Mouse (Mus musculus): ENCODE results near the gene Pxdc1. TPM values are rescaled to one million over a fixed set of nuclear protein-coding genes. Genes with fewer than 3 reads are reported as not detected.

Pxdc1 gene
- 11.8 and 12.0 TPM in 2 replicates for polyA plus RNA-seq (2015; fragmentation: Nextera tagmentation; extraction: Ambion mirVana)

DNA sequence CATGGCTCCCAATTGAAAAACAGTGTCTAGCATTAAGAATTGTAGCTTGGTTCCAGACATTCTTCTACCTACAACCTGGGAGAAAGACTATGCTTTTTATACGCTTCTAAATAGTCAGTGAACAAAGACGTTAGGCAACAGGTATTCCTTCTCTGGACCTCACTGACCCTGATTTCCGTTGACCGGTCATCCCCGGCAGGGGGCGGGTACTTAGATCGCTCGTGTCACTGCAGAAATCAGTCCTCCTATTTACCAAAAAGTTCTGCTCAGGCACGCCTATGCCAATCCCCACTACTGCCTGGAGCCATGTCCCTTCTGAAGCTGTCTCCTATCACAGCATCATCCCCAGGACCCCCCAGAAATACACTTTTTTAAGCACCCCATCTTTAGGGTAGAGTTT lies at the start of gene Pxdc1:
Gene Pxdc1 (minus strand): TSS at position 96 of the 400 bp plus-strand sequence.
- Histone ChIP-seq H3K4me2 (peak within 1 kb of the TSS; percentile 95), H3K27ac (peak within 1 kb of the TSS; percentile 87), H3K4me1 (peaks cover 39% of the 10 kb centered on the region), H3K36me3 (no peaks in the 10 kb centered on the region), H3K9me3 (replicated peaks) (no peaks in the 10 kb centered on the region), H3K4me3 (replicated peaks) (peak within 1 kb of the TSS; percentile 68), H3K9ac (peak within 1 kb of the TSS; percentile 62), H3K27me3 (peaks cover 51% of the 10 kb centered on the region)
- 4% methylated on average over 9 of the region's 9 CpGs for WGBS
- ATAC-seq (replicated peaks; ENCODE audit: low FRiP score): no peak

DNA sequence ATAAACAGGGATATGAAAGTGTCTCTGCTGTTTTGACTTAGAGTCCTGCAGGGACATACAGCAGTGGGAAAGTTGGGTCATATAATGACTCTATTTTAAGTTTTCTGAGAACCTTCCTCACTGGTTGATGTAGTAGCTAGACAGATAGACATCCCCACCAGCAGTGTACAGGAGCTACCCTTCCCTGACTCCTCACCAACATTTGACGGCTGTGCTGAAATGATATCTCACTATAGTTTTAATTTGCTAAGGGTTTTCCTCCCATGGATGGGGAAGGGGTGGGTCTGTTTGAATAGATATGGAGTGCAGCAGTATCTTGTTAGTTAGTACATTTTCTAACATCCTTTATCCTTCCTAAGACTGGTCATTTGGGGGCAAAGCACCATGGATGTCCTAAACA lies 47.3 kb upstream of the Pxdc1 start:
- no peaks in the 10 kb centered on the region for H3K27me3 ChIP-seq
- H3K36me3 ChIP-seq: no peaks in the 10 kb centered on the region
- no peak for ATAC-seq (replicated peaks; ENCODE audit: low FRiP score)
- no peak overlapping the region for H3K4me3 ChIP-seq (replicated peaks)
- no peak overlapping the region for H3K9ac ChIP-seq
- H3K4me2 ChIP-seq: no peak overlapping the region
- no peak overlapping the region for H3K27ac ChIP-seq
- H3K4me1 ChIP-seq: peaks cover 8% of the 10 kb centered on the region
- no peaks in the 10 kb centered on the region for H3K9me3 ChIP-seq (replicated peaks)
- 77% methylated on average over 1 of the region's 1 CpGs for WGBS

- ATAC-seq (replicated peaks; ENCODE audit: low FRiP score): no peak
- Histone ChIP-seq H3K4me1 (peaks cover 8% of the 10 kb centered on the region), H3K9ac (no peak overlapping the region), H3K36me3 (no peaks in the 10 kb centered on the region), H3K4me3 (replicated peaks) (no peak overlapping the region), H3K27me3 (no peaks in the 10 kb centered on the region), H3K27ac (no peak overlapping the region), H3K9me3 (replicated peaks) (no peaks in the 10 kb centered on the region), H3K4me2 (no peak overlapping the region)
- WGBS: 65% methylated on average over 2 of the region's 2 CpGs
These were observed 46.8 kb upstream of the Pxdc1 start for GRCm38 (mm10) chr13:34700091-34700490.

DNA sequence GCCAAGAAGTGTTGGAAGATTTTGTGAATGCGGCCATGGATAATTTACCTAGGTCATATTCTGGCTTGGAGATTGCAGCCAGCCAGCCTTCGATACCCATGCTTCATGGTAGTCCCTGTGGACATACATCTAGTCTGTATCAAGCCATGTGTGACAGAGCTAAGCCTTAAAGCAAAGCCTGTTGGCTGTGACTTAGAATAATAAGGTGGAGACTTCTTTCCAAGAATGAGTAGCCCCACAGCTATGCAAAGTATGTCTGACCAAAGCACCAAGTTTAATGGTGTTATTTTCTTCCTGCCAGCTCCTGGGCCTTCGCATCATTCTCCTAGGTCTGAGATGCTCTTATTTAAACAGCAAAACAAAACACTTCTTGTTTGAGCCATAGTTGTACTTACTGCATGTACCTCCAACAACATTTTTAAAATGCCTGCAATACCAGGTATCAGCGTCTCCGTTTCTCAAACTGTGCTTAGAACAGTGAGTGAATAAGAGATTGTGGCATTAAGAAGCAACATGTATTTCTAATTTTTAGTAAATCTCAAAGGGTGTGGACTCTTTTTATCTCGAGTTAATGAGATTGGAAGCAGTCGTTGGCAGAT lies 43.5 kb upstream of the Pxdc1 start:
- whole genome bisulfite sequencing: 76% methylated on average over 7 of the region's 7 CpGs
- 0 out of 2 replicates have a peak, but pooled peaks have one; percentile 43 for ATAC-seq (replicated peaks; ENCODE audit: low FRiP score)

DNA sequence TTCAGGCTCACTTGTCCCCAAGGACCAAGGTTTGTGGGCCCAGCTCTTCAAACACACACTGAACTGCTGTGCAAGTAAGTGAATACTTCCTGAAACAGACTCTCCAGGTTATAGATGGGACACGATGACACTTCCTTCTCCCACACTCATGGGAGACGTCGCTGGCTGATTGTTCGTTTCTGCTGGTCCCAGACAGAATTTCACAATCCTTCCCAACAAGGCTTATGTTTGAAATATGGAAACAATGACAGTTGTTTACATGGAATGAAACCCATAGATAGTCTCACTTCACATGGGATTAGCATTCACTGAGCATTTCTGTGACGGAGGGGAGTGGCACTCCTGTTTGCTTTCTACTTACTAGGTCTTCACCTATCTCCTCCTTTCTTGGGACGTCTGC lies 39.8 kb upstream of the Pxdc1 start:
- Histone ChIP-seq H3K4me3 (replicated peaks) (no peak overlapping the region), H3K4me2 (no peak overlapping the region), H3K36me3 (no peaks in the 10 kb centered on the region), H3K9ac (no peak overlapping the region), H3K4me1 (peaks cover 8% of the 10 kb centered on the region), H3K9me3 (replicated peaks) (no peaks in the 10 kb centered on the region), H3K27me3 (no peaks in the 10 kb centered on the region), H3K27ac (no peak overlapping the region)
- no peak for ATAC-seq (replicated peaks; ENCODE audit: low FRiP score)
- 75% methylated on average over 6 of the region's 6 CpGs for WGBS

More for the DNA sequence above, 43.5 kb upstream of the Pxdc1 start:
- H3K9ac ChIP-seq: no peak overlapping the region
- H3K36me3 ChIP-seq: no peaks in the 10 kb centered on the region
- H3K4me3 ChIP-seq (replicated peaks): no peak overlapping the region
- H3K4me1 ChIP-seq: peaks cover 8% of the 10 kb centered on the region
- no peaks in the 10 kb centered on the region for H3K27me3 ChIP-seq
- no peak overlapping the region for H3K27ac ChIP-seq
- H3K9me3 ChIP-seq (replicated peaks): no peaks in the 10 kb centered on the region
- no peak overlapping the region for H3K4me2 ChIP-seq

DNA sequence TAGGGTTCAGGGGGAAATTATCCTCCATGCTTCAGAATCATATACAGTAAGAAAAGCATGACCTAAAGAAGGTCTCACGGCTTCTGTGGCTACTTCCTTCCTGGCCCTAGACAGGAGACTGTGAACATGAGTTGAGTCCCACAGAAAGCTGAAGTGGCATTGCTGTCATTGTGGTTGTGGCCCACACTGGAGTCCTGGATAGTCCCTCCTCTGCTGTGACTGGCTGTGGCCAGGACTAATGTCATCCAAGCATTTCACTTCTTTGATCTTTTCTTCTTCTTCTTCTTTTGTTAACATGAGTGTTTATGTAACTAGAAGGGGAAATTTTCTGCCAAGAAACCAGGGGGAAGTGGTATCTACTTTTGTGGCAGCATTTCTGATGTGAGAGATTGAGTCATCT lies 37.8 kb upstream of the Pxdc1 start:
- 66% methylated on average over 1 of the region's 1 CpGs for WGBS
- Histone ChIP-seq H3K36me3 (no peaks in the 10 kb centered on the region), H3K9me3 (replicated peaks) (no peaks in the 10 kb centered on the region), H3K27me3 (no peaks in the 10 kb centered on the region), H3K9ac (no peak overlapping the region), H3K4me2 (no peak overlapping the region), H3K4me3 (replicated peaks) (no peak overlapping the region), H3K4me1 (peaks cover 5% of the 10 kb centered on the region), H3K27ac (no peak overlapping the region)
- no peak for ATAC-seq (replicated peaks; ENCODE audit: low FRiP score)

DNA sequence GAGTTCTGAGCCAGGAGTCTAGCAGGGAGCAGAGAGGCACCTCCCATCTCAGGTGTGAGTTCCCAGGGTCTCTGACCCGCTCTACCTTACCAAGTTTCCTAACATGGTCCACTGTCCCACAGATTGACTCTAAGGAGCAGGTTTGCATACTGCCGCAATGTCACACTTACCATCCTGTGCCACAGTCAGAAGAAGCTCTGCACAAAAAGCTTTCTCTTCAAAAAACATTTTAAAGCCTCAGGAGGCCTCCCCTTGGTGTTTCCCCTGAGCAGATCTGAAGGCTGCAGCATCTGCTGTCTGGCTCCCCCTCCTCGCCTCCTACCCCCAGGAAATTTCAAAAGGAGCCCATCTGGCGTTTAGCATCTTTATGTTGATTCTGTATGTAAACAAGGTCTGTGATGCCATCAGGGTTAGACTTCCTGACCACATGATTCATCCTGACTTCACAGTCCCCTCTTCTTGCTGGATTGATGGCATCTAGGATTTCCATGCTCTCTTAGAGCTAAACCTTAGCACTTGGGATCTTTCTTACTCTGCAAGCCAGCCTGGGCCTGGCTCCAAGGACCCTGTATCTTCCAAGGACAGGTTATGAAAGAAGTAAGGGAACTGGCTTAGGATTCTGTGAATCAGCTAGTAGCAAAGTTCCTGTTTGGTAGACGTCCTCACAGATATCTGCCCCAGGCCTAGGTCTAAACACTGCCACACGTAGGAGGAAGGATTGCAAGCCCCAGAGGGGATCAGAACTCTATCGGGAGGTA lies 31.9 kb upstream of the Pxdc1 start:
- no peaks in the 10 kb centered on the region for H3K36me3 ChIP-seq
- H3K9me3 ChIP-seq (replicated peaks): no peaks in the 10 kb centered on the region
- no peak overlapping the region for H3K4me3 ChIP-seq (replicated peaks)
- H3K27ac ChIP-seq: no peak overlapping the region
- no peak overlapping the region for H3K9ac ChIP-seq
- no peak overlapping the region for H3K4me2 ChIP-seq
- no peaks in the 10 kb centered on the region for H3K27me3 ChIP-seq
- peaks cover 5% of the 10 kb centered on the region; the same call in 1 of the 2 replicates for H3K4me1 ChIP-seq
- 74% methylated on average over 7 of the region's 7 CpGs for WGBS
- no peak for ATAC-seq (replicated peaks; ENCODE audit: low FRiP score)

GRCm38 (mm10) chr13:34683762-34684488 lies 30.6 kb upstream of the Pxdc1 start:
- Histone ChIP-seq H3K4me2 (no peak overlapping the region), H3K27me3 (no peaks in the 10 kb centered on the region), H3K27ac (no peak overlapping the region), H3K4me1 (peaks cover 5% of the 10 kb centered on the region; the same call in 1 of the 2 replicates), H3K9ac (no peak overlapping the region), H3K36me3 (no peaks in the 10 kb centered on the region), H3K9me3 (replicated peaks) (no peaks in the 10 kb centered on the region), H3K4me3 (replicated peaks) (no peak overlapping the region)
- 87% methylated on average over 18 of the region's 18 CpGs for WGBS
- ATAC-seq (replicated peaks; ENCODE audit: low FRiP score): no peak

DNA sequence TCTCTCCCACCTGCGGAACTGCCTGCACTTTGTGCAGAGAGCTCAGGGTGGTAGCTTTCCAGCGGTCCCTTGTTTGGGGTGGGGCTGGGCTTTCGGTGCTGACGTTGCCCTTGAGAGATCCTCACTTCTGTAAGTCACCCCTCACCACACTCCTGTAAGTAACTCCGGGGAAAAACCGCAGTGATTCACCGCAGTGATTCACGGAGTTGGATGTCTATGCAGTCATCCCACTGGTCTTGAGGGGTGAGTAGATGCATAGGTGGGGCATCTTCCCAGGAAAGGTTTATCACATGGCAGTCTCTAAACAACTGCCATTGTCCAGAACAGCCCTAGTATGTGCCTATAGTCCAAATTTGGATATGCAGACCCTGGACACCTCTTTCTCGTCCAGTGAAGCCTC lies 30.0 kb upstream of the Pxdc1 start:
- ATAC-seq (replicated peaks; ENCODE audit: low FRiP score): no peak
- H3K4me2 ChIP-seq: no peak overlapping the region
- no peak overlapping the region for H3K9ac ChIP-seq
- H3K36me3 ChIP-seq: no peaks in the 10 kb centered on the region
- H3K9me3 ChIP-seq (replicated peaks): no peaks in the 10 kb centered on the region
- H3K4me1 ChIP-seq: peaks cover 5% of the 10 kb centered on the region; the same call in 1 of the 2 replicates
- WGBS: 82% methylated on average over 9 of the region's 9 CpGs
- no peak overlapping the region for H3K27ac ChIP-seq
- no peak overlapping the region for H3K4me3 ChIP-seq (replicated peaks)
- no peaks in the 10 kb centered on the region for H3K27me3 ChIP-seq

GRCm38 (mm10) chr13:34676507-34676906 lies 23.2 kb upstream of the Pxdc1 start:
- Histone ChIP-seq H3K4me1 (peaks cover 6% of the 10 kb centered on the region; the same call in 1 of the 2 replicates), H3K4me3 (replicated peaks) (no peak overlapping the region), H3K9ac (no peak overlapping the region), H3K4me2 (no peak overlapping the region), H3K27ac (no peak overlapping the region), H3K27me3 (no peaks in the 10 kb centered on the region), H3K9me3 (replicated peaks) (no peaks in the 10 kb centered on the region), H3K36me3 (no peaks in the 10 kb centered on the region)
- no peak for ATAC-seq (replicated peaks; ENCODE audit: low FRiP score)
- WGBS: 43% methylated on average over 5 of the region's 5 CpGs

GRCm38 (mm10) chr13:34675847-34676383 lies 22.6 kb upstream of the Pxdc1 start:
- ATAC-seq (replicated peaks; ENCODE audit: low FRiP score): no peak
- Histone ChIP-seq H3K4me3 (replicated peaks) (no peak overlapping the region), H3K4me1 (peaks cover 6% of the 10 kb centered on the region; the same call in 1 of the 2 replicates), H3K27ac (no peak overlapping the region; the same call in 1 of the 2 replicates), H3K27me3 (no peaks in the 10 kb centered on the region), H3K9ac (no peak overlapping the region), H3K36me3 (no peaks in the 10 kb centered on the region), H3K9me3 (replicated peaks) (no peaks in the 10 kb centered on the region), H3K4me2 (no peak overlapping the region)
- 37% methylated on average over 7 of the region's 7 CpGs for WGBS

GRCm38 (mm10) chr13:34673354-34673753 lies 20.1 kb upstream of the Pxdc1 start:
- no peak for ATAC-seq (replicated peaks; ENCODE audit: low FRiP score)
- Histone ChIP-seq H3K27ac (no peak overlapping the region), H3K27me3 (no peaks in the 10 kb centered on the region), H3K4me1 (peaks cover 6% of the 10 kb centered on the region; the same call in 1 of the 2 replicates), H3K9me3 (replicated peaks) (no peaks in the 10 kb centered on the region), H3K9ac (no peak overlapping the region), H3K4me3 (replicated peaks) (no peak overlapping the region), H3K4me2 (no peak overlapping the region), H3K36me3 (no peaks in the 10 kb centered on the region)
- WGBS: 88% methylated on average over 5 of the region's 5 CpGs
